Mouse (Mus musculus) olfactory bulb, adult 2 months (tissue): ENCODE measurements around the gene E030030I06Rik. TPM values are rescaled to one million over a fixed set of nuclear protein-coding genes. Genes with fewer than 3 reads are reported as not detected.
A peak's percentile ranks its signal among the peaks of the same experiment; 100 is the strongest.
"Not testable (repeated sequence)": the region's sequence is repeated elsewhere in the genome, so short reads cannot be mapped to it uniquely, and the experiment has no call there.

Experiments
- H3K27ac ChIP-seq: fragments of 200-500 bp; 2 replicates; pipeline ENCODE4 v1.5.1; 2012; ENCODE audit warnings: low read depth, low read length; ENCODE audit not compliant: insufficient read depth
- H3K4me1 ChIP-seq: fragments of 200-500 bp; 2 replicates; pipeline ENCODE4 v1.6.1; 2012; ENCODE audit warnings: low read length; ENCODE audit not compliant: control insufficient read depth, insufficient read depth
- H3K4me3 ChIP-seq: fragments of 200-500 bp; 2 replicates; pipeline ENCODE4 v1.5.1; 2012; ENCODE audit warnings: mild to moderate bottlenecking, low read depth, low read length, moderate library complexity; ENCODE audit not compliant: insufficient read depth
- CTCF ChIP-seq: fragments of 200-500 bp; IDR thresholded peaks from 2 replicates; pipeline ENCODE4 v1.5.1; 2012; ENCODE audit warnings: low read depth, mild to moderate bottlenecking, low read length, moderate library complexity; ENCODE audit not compliant: insufficient read depth
- POLR2A ChIP-seq: fragments of 200-500 bp; IDR thresholded peaks from 2 replicates; pipeline ENCODE4 v1.6.1; 2012; ENCODE audit warnings: mild to moderate bottlenecking, low read depth, low read length, moderate library complexity; ENCODE audit not compliant: insufficient read depth
- WGBS: fragments of 180-500 bp; shearing (Covaris S2); methylation state at CpG from one replicate; pipeline ENCODE4 v1.1.7; 2018; 5-methylcytosine and 5-hydroxymethylcytosine counted together
- polyA plus RNA-seq: library from polyadenylated mRNA; stranded (reverse); fragments of >200 nt; gene quantifications from 2 replicates; pipeline ENCODE4 v1.2.4, GENCODE M21; 2012; ENCODE audit warnings: low replicate concordance; ENCODE audit not compliant: missing spikeins, insufficient read depth, insufficient read length

E030030I06Rik gene
- polyA plus RNA-seq, 1 experiment, result not detected

DNA sequence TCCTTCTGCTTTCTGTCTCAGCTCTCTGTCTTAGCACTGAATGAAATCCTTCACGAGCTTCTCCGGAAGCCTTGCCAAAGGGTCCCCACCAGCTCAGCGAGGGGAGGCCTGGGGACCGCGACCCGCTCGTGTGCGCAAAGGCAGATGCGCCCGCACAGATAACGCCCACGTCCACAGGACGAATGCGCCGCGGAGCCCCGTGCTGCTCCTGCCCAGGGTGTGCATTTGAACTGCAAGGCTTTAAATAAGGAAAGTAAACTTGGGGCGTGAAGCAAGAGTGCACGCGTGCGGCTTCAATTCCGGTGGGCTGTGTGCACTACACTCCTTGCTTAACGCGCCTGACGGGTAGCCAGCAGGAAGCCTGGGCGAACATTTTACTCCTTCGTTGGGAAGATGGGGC is 1.5 kb upstream of the E030030I06Rik start:
- no peak for TF ChIP-seq CTCF
- TF ChIP-seq POLR2A, result no peak
- Histone ChIP-seq H3K4me3 (no peak overlapping the region), H3K4me1 (peaks cover 23% of the 10 kb centered on the region), H3K27ac (no peak overlapping the region)
- 2% methylated on average over 27 of the region's 27 CpGs for WGBS

GRCm38 (mm10) chr10:22149691-22150465 is 808 bp upstream of the E030030I06Rik start:
- TF ChIP-seq CTCF (no peak), POLR2A (no peak)
- no peak overlapping the region for H3K27ac ChIP-seq
- H3K4me1 ChIP-seq, result peaks cover 23% of the 10 kb centered on the region
- under 1% methylated on average over 50 of the region's 50 CpGs for WGBS
- H3K4me3 ChIP-seq, result peak overlapping the region; percentile 42; the same call in 1 of the 2 replicates

- Histone ChIP-seq H3K4me3 (peak overlapping the region; percentile 42), H3K27ac (no peak overlapping the region), H3K4me1 (peaks cover 23% of the 10 kb centered on the region)
- TF ChIP-seq CTCF (no peak), POLR2A (no peak)
- WGBS, result under 1% methylated on average over 50 of the region's 50 CpGs
Observed at GRCm38 (mm10) chr10:22148441-22149072, 513 bp downstream of the E030030I06Rik start.

GRCm38 (mm10) chr10:22142926-22143325 is 6.1 kb downstream of the E030030I06Rik start:
- Histone ChIP-seq H3K4me1 (peaks cover 4% of the 10 kb centered on the region; the same call in 1 of the 2 replicates), H3K4me3 (no peak overlapping the region), H3K27ac (no peak overlapping the region)
- WGBS, result 76% methylated on average over 5 of the region's 5 CpGs
- TF ChIP-seq CTCF, result no peak
- TF ChIP-seq POLR2A, result no peak

DNA sequence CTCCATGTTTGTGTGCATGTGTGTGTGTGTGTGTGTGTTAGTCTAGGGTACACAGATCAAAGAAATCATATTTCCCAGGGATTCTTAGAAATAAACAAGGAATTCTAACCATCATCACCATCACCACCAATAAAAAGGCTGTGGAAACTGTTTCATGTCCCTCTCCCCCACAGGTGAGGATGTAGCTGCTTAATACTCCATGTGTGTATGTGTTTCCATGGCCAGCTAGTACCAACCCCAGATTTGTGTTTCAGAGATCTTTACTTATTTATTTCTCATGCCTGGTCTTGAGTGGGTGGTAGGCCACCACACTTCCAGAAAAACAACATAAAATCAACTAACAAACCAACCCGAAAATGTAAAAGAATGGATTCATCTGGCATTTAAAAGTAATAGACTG is 6.9 kb downstream of the E030030I06Rik start:
- WGBS, result 93% methylated on average over 1 of the region's 1 CpGs
- not testable (repeated sequence) for H3K4me3 ChIP-seq, H3K27ac ChIP-seq, H3K4me1 ChIP-seq

DNA sequence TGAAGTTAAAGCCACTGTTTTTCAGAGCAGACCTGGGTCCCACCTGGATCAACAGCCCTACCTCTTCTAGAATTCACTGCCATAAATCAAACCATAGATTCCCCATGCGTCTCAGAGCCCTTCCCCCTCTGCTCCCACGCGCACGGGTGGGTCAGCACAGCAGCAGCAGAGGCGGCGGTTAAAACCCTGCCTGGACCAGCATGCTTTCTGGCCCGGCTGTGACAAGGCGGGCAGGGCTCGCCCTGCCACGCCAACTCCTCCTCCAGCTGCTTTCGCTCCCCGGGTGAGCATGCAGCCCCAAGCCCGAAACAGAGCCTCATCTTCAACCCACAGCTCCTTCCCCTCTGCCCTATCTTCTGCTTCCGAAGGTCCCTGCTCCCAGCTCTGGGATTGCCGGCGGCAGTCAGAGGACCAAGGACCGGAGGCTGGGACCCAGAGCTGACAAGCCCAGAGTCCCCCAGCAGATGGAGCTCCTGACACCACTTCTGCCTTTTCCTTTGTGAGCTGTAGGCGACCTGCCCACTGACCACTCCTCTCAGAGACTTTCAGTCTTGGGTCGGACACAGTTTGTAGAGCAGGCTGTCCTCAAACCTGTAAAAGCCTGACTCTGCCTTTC is 8.3 kb downstream of the E030030I06Rik start:
- TF ChIP-seq POLR2A (no peak), CTCF (no peak)
- H3K27ac ChIP-seq, result no peak overlapping the region
- 3% methylated on average over 19 of the region's 19 CpGs for WGBS

DNA sequence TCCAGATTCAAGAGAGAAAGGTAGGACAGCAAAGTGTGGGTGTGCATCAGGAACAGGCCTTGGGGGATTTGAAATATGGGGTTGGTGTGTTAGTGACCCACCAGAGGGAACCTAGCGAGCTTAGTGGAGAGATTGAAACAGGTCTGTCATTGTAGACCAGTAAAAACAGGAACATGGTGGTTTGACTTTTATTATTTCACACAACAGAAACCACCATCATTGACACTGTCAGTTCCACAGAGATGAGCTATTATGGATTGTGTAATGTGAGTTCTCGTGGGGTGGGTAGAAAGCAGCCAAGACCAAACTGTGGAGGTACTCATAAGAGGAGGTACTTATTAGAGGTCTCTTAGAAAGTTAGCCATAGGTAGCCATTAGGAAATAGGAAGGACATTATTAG is 74.5 kb downstream of the E030030I06Rik start:
- TF ChIP-seq POLR2A, result no peak
- no peak for TF ChIP-seq CTCF
- no peaks in the 10 kb centered on the region for H3K4me1 ChIP-seq
- H3K4me3 ChIP-seq, result no peak overlapping the region
- no peak overlapping the region for H3K27ac ChIP-seq
- 87% methylated on average over 2 of the region's 2 CpGs for WGBS

More for the DNA sequence above, 8.3 kb downstream of the E030030I06Rik start:
- H3K4me3 ChIP-seq, result peak overlapping the region; percentile 35
- H3K4me1 ChIP-seq, result peaks cover 4% of the 10 kb centered on the region; the same call in 1 of the 2 replicates

- TF ChIP-seq POLR2A (no peak), CTCF (no peak)
- Histone ChIP-seq H3K4me3 (no peak overlapping the region), H3K27ac (no peak overlapping the region), H3K4me1 (no peaks in the 10 kb centered on the region)
- WGBS, result 71% methylated on average over 2 of the region's 2 CpGs
Observed at GRCm38 (mm10) chr10:22072739-22073138, 76.3 kb downstream of the E030030I06Rik start.

- Histone ChIP-seq H3K27ac (no peak overlapping the region), H3K4me1 (no peaks in the 10 kb centered on the region), H3K4me3 (no peak overlapping the region)
- TF ChIP-seq POLR2A (no peak), CTCF (no peak)
- 55% methylated on average over 4 of the region's 4 CpGs for WGBS
Observed at GRCm38 (mm10) chr10:22070576-22070975, 78.5 kb downstream of the E030030I06Rik start.
